In genomic region chr10:33950803-33951583, GRCm38 (mm10) we compare ENCODE assay signal across 8 mouse cellular contexts. TPM values are rescaled to one million over a fixed set of nuclear protein-coding genes. Genes with fewer than 3 reads are reported as not detected.
DNase-seq lines count a peak whose midpoint lies in the region; ATAC-seq and TF ChIP-seq lines count a peak whose summit lies in the region.

Zup1 (minus strand) TSS chr10:33951269.

- peak; percentile 97 for ATAC-seq in activated CD4-positive, CD25-positive, alpha-beta regulatory T cell, adult 4 months

- H3K27me3 ChIP-seq in megakaryocyte, embryonic 14.5 days (replicated peaks), result no peaks in the 10 kb centered on the region

- peaks cover 1% of the 10 kb centered on the region; the same call in 1 of the 2 replicates for H3K4me1 ChIP-seq in cortical plate, adult 2 months (ENCODE audit: control insufficient read depth, insufficient read depth, low read length)
- H3K4me1 ChIP-seq in megakaryocyte, embryonic 14.5 days, result peaks cover 19% of the 10 kb centered on the region; the same call in 1 of the 2 replicates

- H3K9me3 ChIP-seq in megakaryocyte, embryonic 14.5 days, result peaks cover 2% of the 10 kb centered on the region; the same call in 1 of the 2 replicates

- DNase-seq in gastrocnemius, adult 8-10 months (ENCODE audit: low spot score in 2 of 2), result peak; percentile 58 to 65
- peak; percentile 72 for DNase-seq in hindlimb bud, embryonic 11.5 days (ENCODE audit: extremely low spot score, low read depth, low spot score)
- DNase-seq in left cerebral cortex, adult 8-10 months (ENCODE audit: low spot score in 2 of 2), result peak; percentile 60 to 72
- peak; percentile 87 to 89 for DNase-seq in right cerebral cortex, postnatal 10 days (ENCODE audit: low spot score in 2 of 2)
- peak; percentile 70 for DNase-seq in urinary bladder, postnatal 25 days (ENCODE audit: low spot score)

- peak within 1 kb of the TSS; percentile 89 for H3K4me3 ChIP-seq in cortical plate, adult 2 months (ENCODE audit: insufficient read depth, low read length)
- H3K4me3 ChIP-seq in megakaryocyte, embryonic 14.5 days (replicated peaks), result peak within 1 kb of the TSS; percentile 98

- TF ChIP-seq POLR2A in cortical plate, adult 2 months (IDR thresholded peaks at IDR 0.05; ENCODE audit: extremely low read depth, insufficient read depth, low read length), result peak; percentile 87

- H3K36me3 ChIP-seq in megakaryocyte, embryonic 14.5 days (replicated peaks; ENCODE audit: low read length), result peaks cover 24% of the 10 kb centered on the region

- no peak for TF ChIP-seq CTCF in cortical plate, adult 2 months (IDR thresholded peaks at IDR 0.05; ENCODE audit: extremely low read depth, insufficient read depth, low read length)

- 0 out of 2 replicates have a peak within 1 kb of the TSS, but pooled peaks have one; percentile 52 for H3K27ac ChIP-seq in cortical plate, adult 2 months (ENCODE audit: insufficient read depth, low read length)

RNA-seq across cellular contexts. Expression of gene Zup1, which starts in this region (rescaled TPM):
- 10 to 100 TPM; 48.4 to 76.4 TPM for polyA plus RNA-seq in activated CD4-positive, CD25-positive, alpha-beta regulatory T cell, adult 4 months (2017; shearing (Covaris generic))
- polyA plus RNA-seq in cortical plate, adult 2 months (2012; rRNA removed), result 7.6 and 8.0 TPM in 2 replicates
- 1 to 10 TPM; 7.8 to 8.6 (median 8.1) TPM for total RNA-seq in gastrocnemius, adult 8-10 months (2022)
- total RNA-seq in left cerebral cortex, adult 8-10 months (2022), result 10 to 100 TPM; 13.9 to 21.0 (median 15.0) TPM
- polyA plus RNA-seq in megakaryocyte, embryonic 14.5 days (2012; ENCODE audit: insufficient read depth, low replicate concordance), result 1.1 TPM in 1 of 2 replicates, not detected in the other

Comparison
In these comparisons a context has a peak if more than half of its experiments do, and no peak if none do; other contexts are left out.
1. Peak in every context shown above with its lines: DNase-seq, ATAC-seq, H3K4me3 ChIP-seq and H3K27ac ChIP-seq.